Comparison of ENCODE assay signal across 24 mouse cellular contexts in genomic region chr7:115864411-115864810, GRCm38 (mm10).
A peak's percentile ranks its signal among the peaks of the same experiment; 100 is the strongest.
DNase-seq lines count a peak whose midpoint lies in the region; ATAC-seq and TF ChIP-seq lines count a peak whose summit lies in the region.
"Had no signal": no experiment of that assay in that cellular context is flagged by ENCODE, and none has a peak within 500 bp of the region (broad histone marks: within the 10 kb centered on the region; RNA-seq: fewer than 3 reads in every experiment).

No protein-coding gene starts in this region.

- peak; percentile 68 for DNase-seq in kidney, adult 2 months
- no peak for DNase-seq in kidney, adult 18-20 months
- DNase-seq in stomach, postnatal 0 days (ENCODE audit: low spot score), result no peak
- peak; percentile 13 for DNase-seq in forebrain, embryonic 14.5 days (ENCODE audit: low spot score)
- DNase-seq in testis, postnatal 14 days (ENCODE audit: low spot score), result no peak
- no peak for DNase-seq in heart, adult 9 months (ENCODE audit: low spot score in 2 of 2)
- DNase-seq: adrenal gland, postnatal 14 days; cerebellum, adult 11 months; cerebellum, postnatal 10 days; embryo, embryonic 11 days; left cerebral cortex, postnatal 4 days; liver; lung, adult 18-20 months; right cerebral cortex, postnatal 14 days; spleen, adult 18-20 months had no signal

- no peaks in the 10 kb centered on the region for H3K27me3 ChIP-seq in kidney, adult 2 months (replicated peaks; ENCODE audit: control insufficient read depth, insufficient read depth, low read length)
- no peaks in the 10 kb centered on the region for H3K27me3 ChIP-seq in stomach, embryonic 15.5 days (replicated peaks)
- H3K27me3 ChIP-seq in stomach, postnatal 0 days (ENCODE audit: control insufficient read depth, insufficient read depth, low read length), result no peaks in the 10 kb centered on the region
- H3K27me3 ChIP-seq in forebrain, embryonic 14.5 days (replicated peaks; ENCODE audit: control insufficient read depth, insufficient read depth, low read length), result no peaks in the 10 kb centered on the region
- H3K27me3 ChIP-seq: hindbrain, embryonic 12.5 days; megakaryocyte, embryonic 14.5 days; neural tube, embryonic 15.5 days; Patski had no signal

- no peak for ATAC-seq in stomach, embryonic 15.5 days (ENCODE audit: insufficient read depth, low FRiP score, low read depth)
- ATAC-seq in stomach, postnatal 0 days (ENCODE audit: low FRiP score, low TSS enrichment), result no peak
- no peak for ATAC-seq in forebrain, embryonic 14.5 days
- ATAC-seq: inflammation-experienced regulatory T-cells, adult 6 months; midbrain, embryonic 16.5 days; Patski had no signal

- H3K36me3 ChIP-seq in kidney, adult 2 months (ENCODE audit: control insufficient read depth, insufficient read depth, low read length), result no peaks in the 10 kb centered on the region
- H3K36me3 ChIP-seq in stomach, embryonic 15.5 days, result no peaks in the 10 kb centered on the region
- H3K36me3 ChIP-seq in stomach, postnatal 0 days (ENCODE audit: control insufficient read depth, insufficient read depth, low read length), result no peaks in the 10 kb centered on the region
- H3K36me3 ChIP-seq in forebrain, embryonic 14.5 days (ENCODE audit: control insufficient read depth, insufficient read depth, low read length), result no peaks in the 10 kb centered on the region
- H3K36me3 ChIP-seq: heart, embryonic 10.5 days; hindbrain, embryonic 12.5 days; neural tube, embryonic 15.5 days had no signal

- TF ChIP-seq EP300 in stomach, postnatal 0 days (optimal IDR thresholded peaks at IDR 0.05), result no peak

- no peak for TF ChIP-seq POLR2A in kidney, adult 2 months (IDR thresholded peaks at IDR 0.05; ENCODE audit: low read depth, low read length)

- H3K9me3 ChIP-seq in stomach, embryonic 15.5 days, result no peaks in the 10 kb centered on the region
- no peaks in the 10 kb centered on the region for H3K9me3 ChIP-seq in stomach, postnatal 0 days (ENCODE audit: control insufficient read depth, low read length)
- H3K9me3 ChIP-seq in forebrain, embryonic 14.5 days (replicated peaks; ENCODE audit: control insufficient read depth, low read length), result no peaks in the 10 kb centered on the region
- H3K9me3 ChIP-seq: heart, embryonic 10.5 days; hindbrain, embryonic 12.5 days; megakaryocyte, embryonic 14.5 days; neural tube, embryonic 15.5 days had no signal

- H3K9ac ChIP-seq in stomach, embryonic 15.5 days, result no peak overlapping the region
- no peak overlapping the region for H3K9ac ChIP-seq in stomach, postnatal 0 days (ENCODE audit: low read length)
- no peak overlapping the region for H3K9ac ChIP-seq in forebrain, embryonic 14.5 days (ENCODE audit: low read length)
- H3K9ac ChIP-seq: hindbrain, embryonic 12.5 days; neural tube, embryonic 15.5 days had no signal

- TF ChIP-seq CTCF in kidney, adult 2 months (conservative IDR thresholded peaks at IDR 0.05; ENCODE audit: insufficient read depth, insufficient read length, low read depth, low read length), result no peak
- no peak for TF ChIP-seq CTCF in stomach, postnatal 0 days (IDR thresholded peaks at IDR 0.05; ENCODE audit: low read depth)

- peaks cover 32% of the 10 kb centered on the region for H3K4me1 ChIP-seq in kidney, adult 2 months (ENCODE audit: control insufficient read depth, insufficient read depth, low read length)
- H3K4me1 ChIP-seq in stomach, embryonic 15.5 days, result 0 out of 2 replicates have a peak, but pooled peaks cover 3% of the 10 kb centered on the region
- no peaks in the 10 kb centered on the region for H3K4me1 ChIP-seq in stomach, postnatal 0 days (replicated peaks; ENCODE audit: control insufficient read depth, insufficient read depth)
- peaks cover 41% of the 10 kb centered on the region for H3K4me1 ChIP-seq in forebrain, embryonic 14.5 days (ENCODE audit: control insufficient read depth, insufficient read depth, low read length)

- 31% methylated on average over 2 of the region's 2 CpGs for WGBS in kidney, adult 2 months
- WGBS in stomach, embryonic 15.5 days, result 51% methylated on average over 2 of the region's 2 CpGs
- WGBS in stomach, postnatal 0 days, result 39% methylated on average over 2 of the region's 2 CpGs
- WGBS in forebrain, embryonic 14.5 days, result 12% methylated on average over 2 of the region's 2 CpGs

- H3K27ac ChIP-seq in kidney, adult 2 months (ENCODE audit: insufficient read depth, low read depth, low read length), result peak overlapping the region; percentile 31; the same call in 1 of the 2 replicates
- peak overlapping the region; percentile 21; the same call in 1 of the 2 replicates for H3K27ac ChIP-seq in stomach, embryonic 15.5 days
- no peak overlapping the region for H3K27ac ChIP-seq in stomach, postnatal 0 days (replicated peaks)
- no peak overlapping the region for H3K27ac ChIP-seq in forebrain, embryonic 14.5 days (ENCODE audit: low read depth, low read length)
- H3K27ac ChIP-seq: heart, embryonic 10.5 days; kidney, postnatal 0 days; neural tube, embryonic 15.5 days had no signal

- H3K4me2 ChIP-seq in stomach, embryonic 15.5 days, result no peak overlapping the region
- H3K4me2 ChIP-seq in stomach, postnatal 0 days (replicated peaks; ENCODE audit: low read depth), result no peak overlapping the region
- H3K4me2 ChIP-seq in forebrain, embryonic 14.5 days (ENCODE audit: low read length), result no peak overlapping the region
- H3K4me2 ChIP-seq: hindbrain, embryonic 12.5 days; neural tube, embryonic 15.5 days had no signal

- H3K4me3 ChIP-seq in kidney, adult 2 months (ENCODE audit: insufficient read depth, low read depth, low read length), result no peak overlapping the region
- H3K4me3 ChIP-seq in stomach, embryonic 15.5 days (replicated peaks), result no peak overlapping the region
- no peak overlapping the region for H3K4me3 ChIP-seq in stomach, postnatal 0 days (ENCODE audit: low read depth, low read length)
- H3K4me3 ChIP-seq in forebrain, embryonic 14.5 days (ENCODE audit: low read depth, low read length), result no peak overlapping the region
- H3K4me3 ChIP-seq: heart, embryonic 10.5 days; hindbrain, embryonic 12.5 days; megakaryocyte, embryonic 14.5 days; neural tube, embryonic 15.5 days had no signal

Comparison
In these comparisons a context has a peak if more than half of its experiments do, and no peak if none do; other contexts are left out.
1. DNase-seq: peak in kidney, adult 2 months (single experiment) and forebrain, embryonic 14.5 days (single experiment); none in kidney, adult 18-20 months (single experiment), stomach, postnatal 0 days (single experiment), testis, postnatal 14 days (single experiment) and heart, adult 9 months (0 of 2).
2. H3K27ac ChIP-seq: peak in kidney, adult 2 months (single experiment) and stomach, embryonic 15.5 days (single experiment); none in stomach, postnatal 0 days (single experiment) and forebrain, embryonic 14.5 days (single experiment).